Mouse (Mus musculus) adrenal gland, postnatal 25 days (tissue): Measurements from ENCODE around the gene Cse1l. TPM values are rescaled to one million over a fixed set of nuclear protein-coding genes. Genes with fewer than 3 reads are reported as not detected.

Source experiments
- DNase-seq: peaks from one replicate; pipeline ENCODE4 v3.0.0; 2021; ENCODE audit warnings: mixed read lengths
- total RNA-seq: library from RNA; stranded (reverse); gene quantifications from 2 replicates; pipeline ENCODE4 v1.2.3, GENCODE M21; 2021

Gene Cse1l
- total RNA-seq, 1 experiment from 2014 or later, result 67.6 TPM

GRCm38 (mm10) chr2:166974177-166974872 is 68.5 kb downstream of the Cse1l start:
- no peak for DNase-seq

GRCm38 (mm10) chr2:166976356-166976755 is 70.5 kb downstream of the Cse1l start:
- DNase-seq, result no peak

GRCm38 (mm10) chr2:166977490-166977889 is 71.7 kb downstream of the Cse1l start:
- DNase-seq, result no peak

GRCm38 (mm10) chr2:166980161-166980560 is 74.3 kb downstream of the Cse1l start:
- DNase-seq, result no peak

- DNase-seq, result no peak
Observed at GRCm38 (mm10) chr2:166983351-166983894, 77.6 kb downstream of the Cse1l start.

- no peak for DNase-seq
Observed at GRCm38 (mm10) chr2:166990861-166991260, 85.0 kb downstream of the Cse1l start.

GRCm38 (mm10) chr2:166991945-166992344 is 86.1 kb downstream of the Cse1l start:
- DNase-seq, result no peak

GRCm38 (mm10) chr2:166995021-166995795 is 89.4 kb downstream of the Cse1l start:
- peak; percentile 28 for DNase-seq

Other genes starting within 250 kb of the Cse1l start
- gene Prex1, start 192.2 kb upstream of the Cse1l start, total RNA-seq, result 14.0 and 14.1 TPM in 2 replicates
- 3.9 and 4.1 TPM in 2 replicates for gene Trp53rkb, start 113.5 kb upstream of the Cse1l start, total RNA-seq
- 57.5 and 72.2 TPM in 2 replicates for gene Arfgef2, start 100.5 kb upstream of the Cse1l start, total RNA-seq
- 88.6 and 93.2 TPM in 2 replicates for gene Stau1, start 90.3 kb downstream of the Cse1l start, total RNA-seq
- gene Ddx27, start 109.2 kb downstream of the Cse1l start, total RNA-seq, result 33.6 and 35.8 TPM in 2 replicates
- 49.2 and 51.7 TPM in 2 replicates for gene Znfx1, start 157.0 kb downstream of the Cse1l start, total RNA-seq